Mouse (Mus musculus): ENCODE data around the gene Lypla2. TPM values are rescaled to one million over a fixed set of nuclear protein-coding genes. Genes with fewer than 3 reads are reported as not detected.
"Not testable (repeated sequence)": the region's sequence is repeated elsewhere in the genome, so short reads cannot be mapped to it uniquely, and the experiment has no call there.

Lypla2 gene
- polyA plus RNA-seq, 1 experiment, result 63.6 TPM

GRCm38 (mm10) chr4:135949475-135949874 lies 23.0 kb downstream of the Lypla2 start:
- no peak for DNase-seq (ENCODE audit: low spot score)

GRCm38 (mm10) chr4:135948142-135948541 lies 24.3 kb downstream of the Lypla2 start:
- DNase-seq (ENCODE audit: low spot score), result no peak

- no peak for DNase-seq (ENCODE audit: low spot score)
These were observed 25.6 kb downstream of the Lypla2 start for GRCm38 (mm10) chr4:135946659-135947301.

- peak; percentile 86 for DNase-seq (ENCODE audit: low spot score)
These were observed 26.2 kb downstream of the Lypla2 start, which contains the start of gene Hmgcl for GRCm38 (mm10) chr4:135946278-135946658. TSS of gene Hmgcl (plus strand) at chr4:135946448.

- no peak for DNase-seq (ENCODE audit: low spot score)
These were observed 26.7 kb downstream of the Lypla2 start for GRCm38 (mm10) chr4:135945706-135946105.

GRCm38 (mm10) chr4:135943389-135943788 lies 29.0 kb downstream of the Lypla2 start:
- no peak for DNase-seq (ENCODE audit: low spot score)

GRCm38 (mm10) chr4:135942193-135942592 lies 30.2 kb downstream of the Lypla2 start:
- DNase-seq (ENCODE audit: low spot score), result no peak

- DNase-seq (ENCODE audit: low spot score), result not testable (repeated sequence)
These were observed 31.4 kb downstream of the Lypla2 start for GRCm38 (mm10) chr4:135941026-135941425.

- DNase-seq (ENCODE audit: low spot score), result no peak
These were observed 33.6 kb downstream of the Lypla2 start for GRCm38 (mm10) chr4:135938858-135939257.

- DNase-seq (ENCODE audit: low spot score), result no peak
These were observed 36.9 kb downstream of the Lypla2 start for GRCm38 (mm10) chr4:135935502-135935901.

- no peak for DNase-seq (ENCODE audit: low spot score)
These were observed 37.5 kb downstream of the Lypla2 start for GRCm38 (mm10) chr4:135934708-135935500.

GRCm38 (mm10) chr4:135931832-135932231 lies 40.6 kb downstream of the Lypla2 start:
- DNase-seq (ENCODE audit: low spot score), result no peak

GRCm38 (mm10) chr4:135930239-135930638 lies 42.2 kb downstream of the Lypla2 start:
- no peak for DNase-seq (ENCODE audit: low spot score)

- DNase-seq (ENCODE audit: low spot score), result no peak
These were observed 42.6 kb downstream of the Lypla2 start for GRCm38 (mm10) chr4:135929828-135930227.

GRCm38 (mm10) chr4:135929405-135929804 lies 43.0 kb downstream of the Lypla2 start:
- no peak for DNase-seq (ENCODE audit: low spot score)

- no peak for DNase-seq (ENCODE audit: low spot score)
These were observed 44.0 kb downstream of the Lypla2 start for GRCm38 (mm10) chr4:135928376-135928775.

GRCm38 (mm10) chr4:135926861-135927260 lies 45.6 kb downstream of the Lypla2 start:
- no peak for DNase-seq (ENCODE audit: low spot score)

- DNase-seq (ENCODE audit: low spot score), result no peak
These were observed 46.1 kb downstream of the Lypla2 start for GRCm38 (mm10) chr4:135926195-135926808.

- no peak for DNase-seq (ENCODE audit: low spot score)
These were observed 47.1 kb downstream of the Lypla2 start for GRCm38 (mm10) chr4:135925341-135925740.

GRCm38 (mm10) chr4:135924418-135924817 lies 48.0 kb downstream of the Lypla2 start:
- DNase-seq (ENCODE audit: low spot score), result no peak

GRCm38 (mm10) chr4:135922190-135922589 lies 50.2 kb downstream of the Lypla2 start:
- DNase-seq (ENCODE audit: low spot score), result no peak

- no peak for DNase-seq (ENCODE audit: low spot score)
These were observed 50.9 kb downstream of the Lypla2 start for GRCm38 (mm10) chr4:135921257-135922120.
